Mouse (Mus musculus): ENCODE measurements around the gene Prmt7. TPM values are rescaled to one million over a fixed set of nuclear protein-coding genes. Genes with fewer than 3 reads are reported as not detected.

Prmt7 gene
- polyA plus RNA-seq (2017; shearing (Covaris generic)) = 46.0 TPM

GRCm38 (mm10) chr8:106210821-106211345, at the start of gene Prmt7, which contains the start of gene Slc7a6os:
Gene Prmt7 (plus strand): TSS chr8:106210936.
Gene Slc7a6os (minus strand): TSS chr8:106210935.

GRCm38 (mm10) chr8:106168356-106169016, 42.2 kb upstream of the Prmt7 start, which contains the start of gene Slc7a6:
Gene Slc7a6 (plus strand): TSS chr8:106168857.

Other genes starting within 250 kb of the Prmt7 start
- gene Slc12a4, start 244.8 kb upstream of the Prmt7 start, polyA plus RNA-seq (2017; shearing (Covaris generic)) = 7.0 TPM
- gene Dpep3, start 231.5 kb upstream of the Prmt7 start, polyA plus RNA-seq (2017; shearing (Covaris generic)) = not detected
- gene Dus2, start 219.6 kb upstream of the Prmt7 start, polyA plus RNA-seq (2017; shearing (Covaris generic)) = 26.0 TPM
- gene Dpep2nb, start 205.0 kb upstream of the Prmt7 start, polyA plus RNA-seq (2017; shearing (Covaris generic)) = not detected
- 6.7 TPM for gene Ddx28, start 199.1 kb upstream of the Prmt7 start, polyA plus RNA-seq (2017; shearing (Covaris generic))
- gene Nfatc3, start 152.1 kb upstream of the Prmt7 start, polyA plus RNA-seq (2017; shearing (Covaris generic)) = 36.8 TPM
- gene Esrp2, start 74.0 kb upstream of the Prmt7 start, polyA plus RNA-seq (2017; shearing (Covaris generic)) = 5.3 TPM
- 12.9 TPM for gene Pla2g15, start 60.5 kb upstream of the Prmt7 start, polyA plus RNA-seq (2017; shearing (Covaris generic))
- 50.2 TPM for gene Slc7a6, start 42.1 kb upstream of the Prmt7 start, polyA plus RNA-seq (2017; shearing (Covaris generic))
- gene Slc7a6os, start within 50 bp of the Prmt7 start, polyA plus RNA-seq (2017; shearing (Covaris generic)) = 32.5 TPM
- gene Smpd3, start 127.1 kb downstream of the Prmt7 start, polyA plus RNA-seq (2017; shearing (Covaris generic)) = not detected
- gene Zfp90, start 204.4 kb downstream of the Prmt7 start, polyA plus RNA-seq (2017; shearing (Covaris generic)) = 9.2 TPM

Data from CD4-positive, CD25-positive, alpha-beta regulatory T cell, adult 9 weeks (primary cell).